Mouse (Mus musculus) stomach, postnatal 0 days (tissue): ENCODE measurements at regions not wholly inside any gene's neighbourhood (a gene's known extent, or its start where the extent isn't known, plus 50 kb on each side); places are given as distances from the start of the nearest gene placed in this dataset.

Experiments
- ATAC-seq: fragments of 200-750 bp; cut with Nextera tagmentation; 2 replicates; pipeline ENCODE4 v1.8.0; 2017; ENCODE audit not compliant: low FRiP score, low TSS enrichment
- DNase-seq: peaks from one replicate; pipeline ENCODE4 v3.0.0-alpha.2; 2016; ENCODE audit warnings: low spot score
- H3K27ac ChIP-seq: fragments of 300-500 bp; sonication (generic); replicated peaks from 2 replicates; pipeline ENCODE4 v1.5.1; 2014; ENCODE audit warnings: mild to moderate bottlenecking, control low read depth
- H3K27me3 ChIP-seq: fragments of 300-500 bp; sonication (generic); 2 replicates; pipeline ENCODE4 v1.6.1; 2014; ENCODE audit warnings: low read length; ENCODE audit not compliant: control insufficient read depth, insufficient read depth
- H3K36me3 ChIP-seq: fragments of 300-500 bp; sonication (generic); 2 replicates; pipeline ENCODE4 v1.6.1; 2014; ENCODE audit warnings: low read length, mixed read lengths; ENCODE audit not compliant: control insufficient read depth, insufficient read depth
- H3K4me1 ChIP-seq: fragments of 300-500 bp; sonication (generic); replicated peaks from 2 replicates; pipeline ENCODE4 v1.6.1; 2014; ENCODE audit warnings: antibody characterized with exemption; ENCODE audit not compliant: control insufficient read depth, insufficient read depth
- H3K4me2 ChIP-seq: fragments of 300-500 bp; sonication (generic); replicated peaks from 2 replicates; pipeline ENCODE4 v1.6.1; 2014; ENCODE audit warnings: low read depth, mild to moderate bottlenecking, control low read depth, moderate library complexity
- H3K4me3 ChIP-seq: fragments of 300-500 bp; sonication (generic); 2 replicates; pipeline ENCODE4 v1.5.1; 2014; ENCODE audit warnings: low read depth, low read length, control low read depth
- H3K9ac ChIP-seq: fragments of 300-500 bp; sonication (generic); 2 replicates; pipeline ENCODE4 v1.6.1; 2014; ENCODE audit warnings: mild to moderate bottlenecking, low read length, control low read depth, mixed read lengths
- H3K9me3 ChIP-seq: fragments of 300-500 bp; sonication (generic); 2 replicates; pipeline ENCODE4 v1.6.1; 2016; ENCODE audit warnings: low read length; ENCODE audit not compliant: control insufficient read depth
- CTCF ChIP-seq: IDR thresholded peaks from 2 replicates; pipeline ENCODE4 v1.5.1; 2016; ENCODE audit warnings: antibody characterized with exemption, low read depth, mild to moderate bottlenecking, moderate library complexity
- EP300 ChIP-seq: optimal IDR thresholded peaks from 2 replicates; pipeline ENCODE3; 2016; ENCODE audit warnings: antibody characterized with exemption
- WGBS: fragments of 180-500 bp; shearing (Covaris S2); extraction: QIAGEN DNeasy Blood & Tissue Kit; methylation state at CpG from one replicate; pipeline ENCODE4 v1.1.7; 2014; 5-methylcytosine and 5-hydroxymethylcytosine counted together

DNA sequence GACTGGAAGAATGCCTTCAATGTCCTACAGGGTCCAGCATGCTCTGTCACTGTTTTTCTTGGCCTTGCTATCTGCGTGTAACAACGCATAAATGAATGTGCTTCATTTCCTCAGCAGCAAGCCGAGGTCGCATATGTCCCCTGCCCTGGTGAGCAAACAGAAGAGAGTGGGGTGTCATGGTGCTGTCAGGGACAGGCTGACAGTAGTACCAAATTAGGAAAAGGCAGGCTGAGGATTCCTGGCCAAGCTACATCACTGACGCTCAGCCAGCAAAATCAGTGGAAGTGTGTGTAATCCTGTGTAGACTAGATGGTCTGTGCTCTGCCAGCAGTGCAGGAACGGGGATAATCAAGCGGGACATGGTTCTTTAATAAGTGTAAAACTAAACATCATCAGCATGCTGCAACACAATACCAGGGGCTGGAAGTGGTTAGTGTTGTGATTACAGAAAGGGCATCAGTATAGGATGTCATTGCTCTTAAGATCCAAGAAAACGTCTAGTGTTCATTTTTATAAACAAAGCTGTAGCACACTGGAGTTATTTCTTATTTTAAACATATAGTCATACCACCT is 77.6 kb upstream of the Bnc2 start:
- DNase-seq (no peak), ATAC-seq (no peak)
- H3K27ac ChIP-seq: peak overlapping the region; percentile 56; the same call in 1 of the 2 replicates
- no peak overlapping the region for H3K4me2 ChIP-seq
- no peak overlapping the region for H3K9ac ChIP-seq
- H3K4me1 ChIP-seq: 0 out of 2 replicates have a peak, but pooled peaks cover 2% of the 10 kb centered on the region
- no peaks in the 10 kb centered on the region for H3K27me3 ChIP-seq
- no peak overlapping the region for H3K4me3 ChIP-seq
- no peaks in the 10 kb centered on the region for H3K9me3 ChIP-seq
- WGBS: 39% methylated on average over 8 of the region's 8 CpGs
- TF ChIP-seq CTCF: no peak
- TF ChIP-seq EP300: no peak
- no peaks in the 10 kb centered on the region for H3K36me3 ChIP-seq

DNA sequence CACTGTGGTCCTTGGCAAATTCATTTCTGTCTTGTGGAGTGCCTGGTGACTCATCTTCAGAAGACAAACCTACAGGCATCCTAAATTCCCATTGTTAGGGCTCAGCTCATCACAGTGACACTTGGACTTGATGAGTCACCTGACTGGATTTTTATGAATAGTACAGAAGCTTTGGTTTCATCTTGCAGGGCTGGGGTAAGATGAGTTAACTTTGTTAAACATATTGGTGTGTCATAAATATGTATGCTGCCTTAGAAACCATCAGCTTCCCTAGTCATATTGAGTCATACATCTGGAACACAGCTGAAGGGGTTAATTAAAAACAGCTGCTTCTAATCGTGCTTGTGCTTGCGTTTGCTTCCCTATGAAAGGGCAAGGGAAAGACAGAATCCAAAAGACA is 66.2 kb upstream of the Bnc2 start:
- no peaks in the 10 kb centered on the region for H3K36me3 ChIP-seq
- H3K4me1 ChIP-seq: no peaks in the 10 kb centered on the region
- ATAC-seq (no peak), DNase-seq (no peak)
- no peak overlapping the region for H3K27ac ChIP-seq
- H3K4me2 ChIP-seq: no peak overlapping the region
- H3K27me3 ChIP-seq: no peaks in the 10 kb centered on the region
- H3K4me3 ChIP-seq: no peak overlapping the region
- H3K9me3 ChIP-seq: no peaks in the 10 kb centered on the region
- no peak overlapping the region for H3K9ac ChIP-seq
- WGBS: 20% methylated on average over 2 of the region's 2 CpGs
- TF ChIP-seq EP300 (no peak), CTCF (no peak)

DNA sequence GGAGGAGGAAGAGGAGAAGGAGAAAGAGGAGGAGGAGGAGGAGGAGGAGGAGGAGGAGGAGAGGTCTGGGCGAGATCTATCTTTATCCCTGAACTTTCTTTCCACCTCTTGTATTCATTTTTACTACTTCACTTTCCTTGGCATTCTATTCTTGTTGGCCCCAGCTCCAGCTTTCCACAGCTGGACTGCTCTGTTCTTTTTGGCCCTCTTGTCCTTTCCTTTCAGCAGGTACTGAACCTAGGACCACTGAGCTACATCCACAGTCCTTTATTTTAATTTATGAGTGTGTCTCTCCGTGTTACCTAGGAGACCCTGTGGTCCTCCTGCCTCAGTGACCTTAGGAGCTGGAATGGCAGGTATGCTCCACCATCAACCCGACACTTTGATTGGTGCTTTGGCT is 65.7 kb upstream of the Bnc2 start:
- DNase-seq (no peak), ATAC-seq (no peak)
- TF ChIP-seq EP300 (no peak), CTCF (no peak)
- H3K36me3 ChIP-seq: no peaks in the 10 kb centered on the region
- no peaks in the 10 kb centered on the region for H3K4me1 ChIP-seq
- WGBS: 79% methylated on average over 3 of the region's 3 CpGs
- no peaks in the 10 kb centered on the region for H3K27me3 ChIP-seq
- no peak overlapping the region for H3K4me3 ChIP-seq
- no peaks in the 10 kb centered on the region for H3K9me3 ChIP-seq
- no peak overlapping the region for H3K4me2 ChIP-seq
- no peak overlapping the region for H3K9ac ChIP-seq
- no peak overlapping the region for H3K27ac ChIP-seq
